Mouse (Mus musculus): Measurements from ENCODE around the gene Dnajb4. TPM values are rescaled to one million over a fixed set of nuclear protein-coding genes. Genes with fewer than 3 reads are reported as not detected.
A peak's percentile ranks its signal among the peaks of the same experiment; 100 is the strongest.

The Dnajb4 gene
- polyA plus RNA-seq, 1 experiment = 8.3 TPM

DNA sequence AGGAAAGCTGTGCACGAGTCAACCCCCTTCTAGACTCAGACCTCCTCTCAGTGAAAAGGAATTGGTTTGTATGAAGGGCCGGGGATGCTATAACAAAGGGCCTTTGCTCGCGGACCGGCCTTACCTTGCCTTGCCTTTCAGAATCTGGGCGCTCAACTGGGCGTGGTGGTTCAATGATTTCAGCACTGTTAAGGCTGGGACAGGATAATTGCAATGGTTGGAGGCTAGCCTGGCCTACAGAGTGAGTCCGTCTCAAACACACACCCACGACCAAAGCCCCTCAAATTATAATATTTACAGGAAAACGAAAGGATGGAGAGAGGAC is 44.0 kb downstream of the Dnajb4 start, which contains the start of gene Gipc2:
Gene Gipc2, minus strand, starts transcription at position 132 of the 325 bp plus-strand sequence.
- DNase-seq = no peak
- WGBS = 56% methylated on average over 10 of the region's 10 CpGs
- Histone ChIP-seq H3K4me1 (ENCODE audit: control insufficient read depth, insufficient read depth, low read length) (peaks cover 10% of the 10 kb centered on the region), H3K4me3 (replicated peaks; ENCODE audit: extremely low read depth, low read depth, low read length) (peak within 1 kb of the TSS; percentile 53)
- TF ChIP-seq CTCF (IDR thresholded peaks at IDR 0.05; ENCODE audit: insufficient read depth, low read length) (no peak), POLR2A (IDR thresholded peaks at IDR 0.05; ENCODE audit: borderline replicate concordance, extremely low read depth, low read depth, low read length) (no peak)

- peak; percentile 68 for DNase-seq
- Histone ChIP-seq H3K4me1 (ENCODE audit: control insufficient read depth, insufficient read depth, low read length) (peaks cover 6% of the 10 kb centered on the region), H3K4me3 (replicated peaks; ENCODE audit: extremely low read depth, low read depth, low read length) (peak overlapping the region; percentile 53)
- TF ChIP-seq CTCF (IDR thresholded peaks at IDR 0.05; ENCODE audit: insufficient read depth, low read length) (no peak), POLR2A (IDR thresholded peaks at IDR 0.05; ENCODE audit: borderline replicate concordance, extremely low read depth, low read depth, low read length) (peak; percentile 39; the same call in 1 of the 2 replicates)
- 14% methylated on average over 53 of the region's 53 CpGs for WGBS
Observed at GRCm38 (mm10) chr3:152165351-152166098, 44.6 kb downstream of the Dnajb4 start.

DNA sequence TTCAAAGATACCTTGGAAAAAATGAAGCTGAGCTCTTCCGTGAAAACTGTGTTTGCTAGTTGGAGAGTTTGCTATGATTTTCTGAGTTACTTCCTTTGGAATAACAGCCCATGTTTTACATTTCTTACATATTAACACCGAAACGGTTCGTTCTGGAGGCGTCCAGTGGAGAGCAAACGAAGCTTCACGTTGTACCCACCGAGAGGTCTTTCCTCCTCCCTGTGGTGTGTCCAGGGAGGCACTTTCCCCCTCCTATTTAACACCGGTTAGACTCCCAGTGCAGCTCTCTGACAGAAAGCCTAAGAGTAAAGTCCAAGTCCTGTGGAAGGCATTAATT is 45.1 kb downstream of the Dnajb4 start:
- peak overlapping the region; percentile 53 for H3K4me3 ChIP-seq (replicated peaks; ENCODE audit: extremely low read depth, low read depth, low read length)
- 46% methylated on average over 9 of the region's 9 CpGs for WGBS
- TF ChIP-seq POLR2A (IDR thresholded peaks at IDR 0.05; ENCODE audit: borderline replicate concordance, extremely low read depth, low read depth, low read length) (no peak), CTCF (IDR thresholded peaks at IDR 0.05; ENCODE audit: insufficient read depth, low read length) (no peak)

GRCm38 (mm10) chr3:152163320-152163719 is 46.8 kb downstream of the Dnajb4 start:
- 80% methylated on average over 8 of the region's 8 CpGs for WGBS
- TF ChIP-seq CTCF (IDR thresholded peaks at IDR 0.05; ENCODE audit: insufficient read depth, low read length) = no peak
- no peak for TF ChIP-seq POLR2A (IDR thresholded peaks at IDR 0.05; ENCODE audit: borderline replicate concordance, extremely low read depth, low read depth, low read length)
- Histone ChIP-seq H3K4me1 (ENCODE audit: control insufficient read depth, insufficient read depth, low read length) (no peaks in the 10 kb centered on the region; the same call in 1 of the 2 replicates), H3K4me3 (replicated peaks; ENCODE audit: extremely low read depth, low read depth, low read length) (no peak overlapping the region)
- DNase-seq = no peak

More for the DNA sequence above, 45.1 kb downstream of the Dnajb4 start:
- H3K4me1 ChIP-seq (ENCODE audit: control insufficient read depth, insufficient read depth, low read length) = peaks cover 5% of the 10 kb centered on the region
- no peak for DNase-seq

- 65% methylated on average over 4 of the region's 4 CpGs for whole genome bisulfite sequencing
- no peak for DNase-seq
- H3K4me1 ChIP-seq (ENCODE audit: control insufficient read depth, insufficient read depth, low read length) = no peaks in the 10 kb centered on the region; the same call in 1 of the 2 replicates
- no peak overlapping the region for H3K4me3 ChIP-seq (replicated peaks; ENCODE audit: extremely low read depth, low read depth, low read length)
- TF ChIP-seq POLR2A (IDR thresholded peaks at IDR 0.05; ENCODE audit: borderline replicate concordance, extremely low read depth, low read depth, low read length) (no peak), CTCF (IDR thresholded peaks at IDR 0.05; ENCODE audit: insufficient read depth, low read length) (no peak)
Observed at GRCm38 (mm10) chr3:152160607-152161006, 49.5 kb downstream of the Dnajb4 start.

- TF ChIP-seq POLR2A (IDR thresholded peaks at IDR 0.05; ENCODE audit: borderline replicate concordance, extremely low read depth, low read depth, low read length) = no peak
- no peak for TF ChIP-seq CTCF (IDR thresholded peaks at IDR 0.05; ENCODE audit: insufficient read depth, low read length)
- Histone ChIP-seq H3K4me1 (ENCODE audit: control insufficient read depth, insufficient read depth, low read length) (no peaks in the 10 kb centered on the region; the same call in 1 of the 2 replicates), H3K4me3 (replicated peaks; ENCODE audit: extremely low read depth, low read depth, low read length) (no peak overlapping the region)
- no peak for DNase-seq
Observed at GRCm38 (mm10) chr3:152159321-152159720, 50.8 kb downstream of the Dnajb4 start.

DNA sequence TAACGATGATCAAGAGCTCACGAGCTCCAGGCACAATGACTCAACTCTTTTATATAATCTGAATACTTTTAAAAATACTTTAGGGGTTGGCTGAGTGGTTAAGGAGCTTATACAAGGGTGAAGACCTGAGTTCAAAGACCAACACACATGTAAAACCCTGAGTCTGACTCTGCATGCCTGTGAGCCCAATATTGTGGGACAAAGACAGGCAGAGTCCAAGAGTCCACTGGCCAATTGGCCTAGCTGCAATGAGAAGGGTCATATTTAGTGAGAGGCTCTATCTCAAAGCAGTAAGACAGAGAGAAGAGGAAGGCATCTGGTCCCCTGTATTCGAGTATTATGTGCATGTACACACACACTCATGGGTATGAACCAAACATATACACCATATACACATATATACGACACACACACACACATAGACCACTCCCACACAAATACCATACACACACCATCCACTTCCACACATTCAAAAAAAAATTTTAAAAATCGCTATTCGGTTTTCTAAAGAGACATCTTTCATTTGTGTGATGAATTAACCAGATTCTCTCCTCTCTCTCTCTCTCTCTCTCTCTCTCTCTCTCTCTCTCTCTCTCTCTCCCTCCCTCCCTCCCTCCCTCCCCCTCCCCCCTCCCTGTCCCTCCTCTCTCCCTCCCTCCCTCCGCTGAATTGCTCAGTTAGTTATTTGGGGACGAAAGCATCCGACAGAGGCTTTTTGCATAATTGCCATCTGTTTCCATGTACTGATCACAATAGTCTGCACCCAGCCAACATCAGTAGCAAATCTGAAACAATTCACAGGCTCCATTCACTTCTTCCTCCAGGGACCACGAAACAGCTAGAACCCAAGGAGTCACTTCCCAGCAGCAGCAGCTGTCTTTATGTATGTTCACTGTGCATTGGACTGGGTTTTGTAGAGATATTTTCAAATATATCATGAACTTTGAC is 51.5 kb downstream of the Dnajb4 start:
- WGBS = 74% methylated on average over 10 of the region's 10 CpGs
- DNase-seq = no peak
- Histone ChIP-seq H3K4me1 (ENCODE audit: control insufficient read depth, insufficient read depth, low read length) (no peaks in the 10 kb centered on the region; the same call in 1 of the 2 replicates), H3K4me3 (replicated peaks; ENCODE audit: extremely low read depth, low read depth, low read length) (no peak overlapping the region)
- TF ChIP-seq CTCF (IDR thresholded peaks at IDR 0.05; ENCODE audit: insufficient read depth, low read length) (no peak), POLR2A (IDR thresholded peaks at IDR 0.05; ENCODE audit: borderline replicate concordance, extremely low read depth, low read depth, low read length) (no peak)

- no peak for TF ChIP-seq POLR2A (IDR thresholded peaks at IDR 0.05; ENCODE audit: borderline replicate concordance, extremely low read depth, low read depth, low read length)
- no peak for TF ChIP-seq CTCF (IDR thresholded peaks at IDR 0.05; ENCODE audit: insufficient read depth, low read length)
- no peak overlapping the region for H3K4me3 ChIP-seq (replicated peaks; ENCODE audit: extremely low read depth, low read depth, low read length)
- WGBS = 79% methylated on average over 23 of the region's 23 CpGs
- DNase-seq = no peak
- H3K4me1 ChIP-seq (ENCODE audit: control insufficient read depth, insufficient read depth, low read length) = no peaks in the 10 kb centered on the region; the same call in 1 of the 2 replicates
Observed at GRCm38 (mm10) chr3:152156816-152157496, 53.1 kb downstream of the Dnajb4 start.
